Mouse (Mus musculus) midbrain, embryonic 12.5 days (tissue): Measurements from ENCODE around the gene Klhl2. TPM values are rescaled to one million over a fixed set of nuclear protein-coding genes. Genes with fewer than 3 reads are reported as not detected.

Source experiments
- ATAC-seq: fragments of 200-750 bp; cut with Nextera tagmentation; 2 replicates; pipeline ENCODE4 v1.8.0; 2017; ENCODE audit warnings: low read depth, moderate TSS enrichment, moderate library complexity; ENCODE audit not compliant: low FRiP score
- H3K27ac ChIP-seq: fragments of 300-500 bp; sonication (generic); replicated peaks from 2 replicates; pipeline ENCODE4 v1.5.1; 2016; ENCODE audit warnings: mild to moderate bottlenecking
- H3K27me3 ChIP-seq: fragments of 300-500 bp; sonication (generic); 2 replicates; pipeline ENCODE4 v1.6.1; 2016; ENCODE audit warnings: mild to moderate bottlenecking
- H3K36me3 ChIP-seq: fragments of 300-500 bp; sonication (generic); 2 replicates; pipeline ENCODE4 v1.6.1; 2016
- H3K4me1 ChIP-seq: fragments of 300-500 bp; sonication (generic); 2 replicates; pipeline ENCODE4 v1.6.1; 2016
- H3K4me2 ChIP-seq: fragments of 300-500 bp; sonication (generic); replicated peaks from 2 replicates; pipeline ENCODE4 v1.6.1; 2016; ENCODE audit warnings: mild to moderate bottlenecking, moderate library complexity
- H3K4me3 ChIP-seq: fragments of 300-500 bp; sonication (generic); 2 replicates; pipeline ENCODE4 v1.5.1; 2016; ENCODE audit warnings: mild to moderate bottlenecking
- H3K9ac ChIP-seq: fragments of 300-500 bp; sonication (generic); replicated peaks from 2 replicates; pipeline ENCODE4 v1.6.1; 2016; ENCODE audit warnings: mild to moderate bottlenecking, moderate library complexity
- H3K9me3 ChIP-seq: fragments of 300-500 bp; sonication (generic); 2 replicates; pipeline ENCODE4 v1.6.1; 2016; ENCODE audit warnings: mild to moderate bottlenecking
- WGBS: fragments of 180-500 bp; shearing (Covaris S2); methylation state at CpG from one replicate; pipeline ENCODE4 v1.1.7; 2016; 5-methylcytosine and 5-hydroxymethylcytosine counted together
- polyA plus RNA-seq: library from polyadenylated mRNA; unstranded; fragments of >200 nt; fragmentation: Nextera tagmentation; extraction: Ambion mirVana; gene quantifications from 2 replicates; pipeline ENCODE4 v1.2.1, GENCODE M21; 2016

Klhl2 gene
- polyA plus RNA-seq, result 24.3 and 32.1 TPM in 2 replicates

DNA sequence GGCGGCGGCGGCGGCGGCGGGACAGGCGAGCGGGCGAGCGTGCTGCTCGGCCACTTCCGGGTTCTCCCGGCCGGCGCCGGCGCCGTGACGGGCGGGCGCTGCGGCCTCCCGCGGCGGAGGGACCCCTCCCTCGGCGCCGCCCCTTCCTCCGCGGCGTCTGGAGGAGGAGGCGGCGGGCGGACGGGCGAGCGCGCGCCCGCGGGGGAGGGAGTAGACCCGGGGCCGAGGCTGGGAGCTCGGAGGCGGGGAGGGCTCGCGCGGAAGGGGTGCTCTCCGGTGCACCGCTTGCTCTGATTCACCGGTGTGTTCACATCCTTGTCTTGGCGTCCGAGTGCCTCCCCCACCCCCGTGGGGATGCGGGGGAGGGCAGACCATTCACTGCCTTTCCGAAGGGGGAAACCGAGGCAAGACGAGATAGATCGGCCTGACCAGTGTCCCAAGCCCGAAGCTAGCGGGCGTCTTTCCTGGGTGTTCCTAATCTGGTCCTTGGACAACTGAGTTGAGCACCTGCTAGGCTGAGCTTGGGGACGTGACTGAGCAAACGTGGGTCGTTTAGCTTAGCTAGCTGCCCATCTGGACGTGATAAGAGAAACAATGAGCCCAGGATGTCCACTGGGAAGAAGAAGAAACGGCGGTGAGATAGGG, at the start of gene Klhl2:
Gene Klhl2, minus strand, starts transcription at position 121 of the 645 bp plus-strand sequence.
- Histone ChIP-seq H3K27me3 (no peaks in the 10 kb centered on the region), H3K4me3 (peak within 1 kb of the TSS; percentile 86), H3K9me3 (no peaks in the 10 kb centered on the region), H3K4me2 (peak within 1 kb of the TSS; percentile 65), H3K27ac (peak within 1 kb of the TSS; percentile 88), H3K36me3 (no peaks in the 10 kb centered on the region), H3K9ac (peak within 1 kb of the TSS; percentile 93), H3K4me1 (peaks cover 19% of the 10 kb centered on the region)
- ATAC-seq, result peak; percentile 88
- under 1% methylated on average over 53 of the region's 68 CpGs for WGBS

DNA sequence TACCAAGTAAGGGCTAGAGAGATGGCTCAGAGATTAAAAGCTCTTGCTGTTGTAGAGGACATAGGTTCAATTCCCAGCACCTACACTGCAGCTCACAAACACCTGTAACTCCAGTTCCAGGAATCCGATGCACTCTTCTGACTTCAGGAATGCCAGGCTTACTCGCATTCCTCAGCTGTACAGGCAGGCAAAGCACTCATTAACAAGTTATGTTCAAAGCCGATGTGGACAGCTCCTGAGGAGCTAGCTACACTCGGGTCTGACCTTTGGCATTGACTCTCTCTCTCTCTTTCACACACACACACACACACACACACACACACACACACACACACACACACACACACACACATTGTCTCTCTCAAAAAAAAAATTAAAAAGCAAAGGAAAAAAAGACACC, 48.9 kb upstream of the Klhl2 start:
- Histone ChIP-seq H3K36me3 (no peaks in the 10 kb centered on the region), H3K9ac (no peak overlapping the region), H3K27me3 (no peaks in the 10 kb centered on the region), H3K9me3 (no peaks in the 10 kb centered on the region), H3K4me3 (no peak overlapping the region), H3K4me1 (no peaks in the 10 kb centered on the region), H3K27ac (no peak overlapping the region), H3K4me2 (no peak overlapping the region)
- 42% methylated on average over 4 of the region's 4 CpGs for WGBS
- no peak for ATAC-seq

DNA sequence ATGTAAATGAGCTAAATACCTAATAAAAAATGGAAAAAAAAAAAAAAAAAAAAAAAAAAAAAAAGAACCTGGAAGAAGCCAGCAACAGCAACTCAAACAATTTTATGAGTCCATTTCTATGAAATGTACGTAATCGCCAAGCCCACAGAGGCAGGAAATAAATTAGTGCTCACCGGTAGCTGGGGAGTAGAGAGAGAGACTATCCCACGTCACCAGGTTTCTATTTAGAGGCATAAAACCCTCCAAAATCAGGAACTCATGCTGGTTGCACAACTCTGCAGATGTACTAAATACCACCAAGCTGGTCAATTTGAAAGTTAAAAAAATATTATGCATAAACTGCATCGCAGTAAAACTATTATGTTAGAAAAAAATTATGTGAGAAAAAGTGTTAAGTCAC, 46.9 kb upstream of the Klhl2 start:
- H3K36me3 ChIP-seq, result no peaks in the 10 kb centered on the region
- no peak for ATAC-seq
- H3K9me3 ChIP-seq, result no peaks in the 10 kb centered on the region
- no peaks in the 10 kb centered on the region for H3K27me3 ChIP-seq
- H3K27ac ChIP-seq, result no peak overlapping the region
- no peaks in the 10 kb centered on the region for H3K4me1 ChIP-seq
- no peak overlapping the region for H3K4me3 ChIP-seq
- 94% methylated on average over 5 of the region's 5 CpGs for WGBS
- H3K9ac ChIP-seq, result no peak overlapping the region
- no peak overlapping the region for H3K4me2 ChIP-seq

DNA sequence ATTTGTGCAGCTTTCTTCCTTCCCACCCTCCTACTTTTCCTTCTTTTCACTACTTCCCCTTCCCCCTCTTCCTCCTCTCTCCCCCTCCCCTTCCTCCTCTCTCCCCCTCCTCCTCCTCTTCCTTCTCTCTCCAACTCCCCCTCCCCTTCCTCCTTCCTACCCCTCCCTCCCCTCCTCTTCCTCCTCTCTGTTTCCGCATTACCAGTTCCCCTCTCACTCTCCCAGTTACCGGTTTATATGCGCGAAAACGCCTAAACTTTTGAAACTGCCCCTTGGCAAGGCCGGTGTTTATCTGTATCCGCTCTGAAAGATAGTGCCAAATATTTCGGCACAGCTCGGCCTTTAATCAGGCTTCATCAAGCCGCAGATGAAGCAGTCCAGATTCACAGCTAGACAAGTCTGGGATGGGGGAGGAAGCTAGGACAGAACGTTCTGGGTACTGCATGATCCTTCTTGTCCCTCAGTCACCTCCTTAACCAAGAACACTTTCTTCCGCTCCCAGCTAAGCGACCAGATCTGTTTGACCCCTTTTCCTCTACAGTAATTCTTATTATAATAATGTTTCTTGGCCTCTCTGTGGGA, 30.9 kb upstream of the Klhl2 start:
- Histone ChIP-seq H3K4me3 (no peak overlapping the region), H3K4me1 (no peaks in the 10 kb centered on the region), H3K9ac (no peak overlapping the region), H3K36me3 (no peaks in the 10 kb centered on the region), H3K27me3 (no peaks in the 10 kb centered on the region), H3K27ac (no peak overlapping the region), H3K4me2 (no peak overlapping the region), H3K9me3 (no peaks in the 10 kb centered on the region)
- 56% methylated on average over 13 of the region's 13 CpGs for WGBS
- no peak for ATAC-seq

DNA sequence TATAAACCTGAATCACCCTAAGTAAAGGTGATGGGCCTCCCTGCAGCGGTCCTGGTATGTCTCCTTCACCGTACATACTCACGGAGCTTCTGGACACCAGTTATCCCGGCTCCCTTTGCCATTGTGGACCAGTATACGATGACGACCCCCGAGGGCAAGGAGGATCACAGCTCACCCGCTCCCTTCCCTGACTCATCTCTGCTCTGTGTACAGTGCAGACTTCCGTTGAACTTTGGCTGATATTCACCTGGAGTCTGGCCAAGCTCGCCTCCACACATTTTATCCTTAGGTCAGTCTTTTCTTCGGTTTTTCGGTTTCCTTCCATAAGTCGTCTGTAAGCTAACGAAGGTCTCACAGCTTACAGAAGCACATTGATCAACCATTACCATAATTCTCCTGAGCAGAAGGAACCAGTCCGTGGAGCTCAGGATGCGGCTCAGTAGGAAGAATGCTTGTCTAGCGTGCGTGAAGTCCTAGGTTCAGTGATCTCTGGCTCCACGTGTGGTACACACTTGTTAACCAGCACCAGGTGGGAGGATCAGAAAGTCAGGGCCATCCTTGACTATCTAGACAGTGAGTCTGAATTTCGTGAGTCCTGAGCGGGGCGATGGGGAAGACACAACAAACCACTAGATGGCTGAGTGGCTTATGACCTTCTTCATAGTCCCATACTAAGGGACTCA, 28.0 kb upstream of the Klhl2 start:
- ATAC-seq, result no peak
- Histone ChIP-seq H3K27me3 (no peaks in the 10 kb centered on the region), H3K9ac (no peak overlapping the region), H3K4me3 (no peak overlapping the region), H3K4me2 (no peak overlapping the region), H3K36me3 (no peaks in the 10 kb centered on the region), H3K4me1 (no peaks in the 10 kb centered on the region), H3K27ac (no peak overlapping the region), H3K9me3 (no peaks in the 10 kb centered on the region)
- WGBS, result 91% methylated on average over 22 of the region's 22 CpGs

DNA sequence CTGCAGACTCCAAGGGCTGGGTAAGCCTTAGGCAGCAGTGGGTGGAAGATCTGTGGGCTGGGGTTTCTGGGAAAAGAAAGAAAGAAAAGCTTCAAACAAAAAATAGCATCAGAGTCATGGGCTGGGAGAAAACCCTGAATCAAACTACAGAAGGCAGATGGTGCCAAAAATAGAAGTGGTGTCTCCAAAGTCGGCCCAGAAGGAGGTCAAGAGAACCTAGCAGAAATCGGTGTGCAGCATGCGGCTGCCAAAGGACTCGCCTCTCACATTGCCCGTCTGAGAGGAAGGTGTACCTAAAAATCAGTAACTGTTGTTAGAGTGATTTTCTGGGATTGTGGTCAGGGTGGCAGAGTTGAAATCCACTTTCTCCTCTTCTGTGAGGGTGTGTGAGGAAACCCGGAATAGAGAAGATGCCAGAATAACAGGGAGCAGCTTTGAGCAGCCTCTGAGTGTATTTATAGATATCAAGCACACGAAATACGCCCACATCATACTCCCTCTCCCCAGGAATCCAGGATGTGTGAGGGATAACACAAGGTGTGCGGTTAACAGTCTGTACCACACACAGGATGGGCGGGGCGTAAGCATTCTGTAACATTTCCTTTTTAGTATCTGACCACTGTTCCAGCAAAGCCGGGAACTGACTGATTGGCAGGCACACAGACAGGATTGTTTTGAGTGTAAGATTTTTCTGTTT, 21.8 kb upstream of the Klhl2 start:
- Histone ChIP-seq H3K9ac (no peak overlapping the region), H3K36me3 (no peaks in the 10 kb centered on the region), H3K4me1 (no peaks in the 10 kb centered on the region), H3K4me3 (no peak overlapping the region), H3K27ac (no peak overlapping the region), H3K9me3 (peaks cover 6% of the 10 kb centered on the region; the same call in 1 of the 2 replicates), H3K27me3 (no peaks in the 10 kb centered on the region), H3K4me2 (no peak overlapping the region)
- no peak for ATAC-seq
- WGBS, result 85% methylated on average over 12 of the region's 12 CpGs

DNA sequence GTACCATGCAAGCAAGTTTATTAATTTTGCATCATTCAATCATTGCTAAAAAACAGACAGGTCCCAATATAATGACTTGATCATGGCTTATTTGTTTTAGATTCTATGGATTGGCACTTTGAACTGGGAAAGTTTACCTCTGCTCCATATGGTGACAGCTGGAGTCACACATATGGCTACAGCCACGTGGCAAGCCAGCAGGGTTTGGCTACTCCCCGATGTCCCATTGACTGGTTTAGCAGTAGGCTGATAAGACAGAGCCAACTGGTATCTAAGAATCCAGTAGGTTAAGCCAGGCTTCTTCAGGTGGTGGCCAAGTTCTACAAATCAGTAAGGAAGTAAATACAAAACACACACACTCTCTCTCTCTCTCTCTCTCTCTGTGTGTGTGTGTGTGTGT, 20.4 kb upstream of the Klhl2 start:
- H3K36me3 ChIP-seq, result no peaks in the 10 kb centered on the region
- H3K27ac ChIP-seq, result no peak overlapping the region
- peaks cover 6% of the 10 kb centered on the region; the same call in 1 of the 2 replicates for H3K9me3 ChIP-seq
- no peaks in the 10 kb centered on the region for H3K4me1 ChIP-seq
- ATAC-seq, result no peak
- no peaks in the 10 kb centered on the region for H3K27me3 ChIP-seq
- H3K9ac ChIP-seq, result no peak overlapping the region
- WGBS, result 68% methylated on average over 2 of the region's 2 CpGs
- no peak overlapping the region for H3K4me3 ChIP-seq
- H3K4me2 ChIP-seq, result no peak overlapping the region

DNA sequence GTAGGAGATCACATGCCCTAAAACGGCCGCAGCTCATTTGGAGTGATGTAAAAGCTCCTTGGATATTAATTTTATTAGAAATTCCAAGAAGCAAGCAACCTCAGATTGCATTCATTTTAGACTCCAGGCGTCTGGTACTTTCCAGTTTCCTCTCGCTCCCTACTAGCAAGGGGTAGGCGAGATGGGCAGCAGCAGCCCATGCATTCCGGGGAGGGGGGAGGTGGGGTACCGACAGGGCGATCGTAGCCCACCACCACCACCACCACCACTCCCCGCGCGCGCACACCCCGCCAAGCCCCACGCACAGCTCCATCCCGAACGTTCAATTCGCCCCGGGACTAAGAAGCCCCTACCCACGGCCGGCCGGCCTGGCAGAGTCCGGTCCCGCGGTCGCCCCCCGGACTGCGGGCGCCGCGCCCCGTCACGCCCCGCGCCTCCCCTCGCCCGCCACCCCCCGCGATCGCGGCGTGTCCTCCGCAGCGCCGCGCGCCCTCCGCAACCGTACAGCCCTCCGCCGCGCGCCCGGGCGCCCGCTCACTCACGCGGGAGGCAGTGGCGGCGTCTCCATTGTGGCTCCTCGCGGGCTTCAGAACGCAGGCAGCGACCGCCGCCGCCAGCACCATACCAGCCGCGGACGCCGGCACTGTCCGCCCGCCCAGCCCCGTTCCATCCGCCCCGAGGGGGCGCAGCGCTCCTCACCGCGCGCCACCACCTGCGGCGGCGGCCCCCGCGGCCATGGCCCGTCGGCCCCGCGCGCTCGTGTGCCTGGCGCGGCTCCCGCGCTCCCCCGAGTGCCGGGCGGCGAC, 523 bp downstream of the Klhl2 start:
- peak; percentile 87 for ATAC-seq
- no peaks in the 10 kb centered on the region for H3K27me3 ChIP-seq
- WGBS, result under 1% methylated on average over 75 of the region's 100 CpGs
- no peaks in the 10 kb centered on the region for H3K9me3 ChIP-seq
- peak overlapping the region; percentile 88 for H3K27ac ChIP-seq
- peaks cover 19% of the 10 kb centered on the region for H3K4me1 ChIP-seq
- H3K4me2 ChIP-seq, result peak overlapping the region; percentile 65
- H3K36me3 ChIP-seq, result no peaks in the 10 kb centered on the region
- peak overlapping the region; percentile 86 for H3K4me3 ChIP-seq
- H3K9ac ChIP-seq, result peak overlapping the region; percentile 93

DNA sequence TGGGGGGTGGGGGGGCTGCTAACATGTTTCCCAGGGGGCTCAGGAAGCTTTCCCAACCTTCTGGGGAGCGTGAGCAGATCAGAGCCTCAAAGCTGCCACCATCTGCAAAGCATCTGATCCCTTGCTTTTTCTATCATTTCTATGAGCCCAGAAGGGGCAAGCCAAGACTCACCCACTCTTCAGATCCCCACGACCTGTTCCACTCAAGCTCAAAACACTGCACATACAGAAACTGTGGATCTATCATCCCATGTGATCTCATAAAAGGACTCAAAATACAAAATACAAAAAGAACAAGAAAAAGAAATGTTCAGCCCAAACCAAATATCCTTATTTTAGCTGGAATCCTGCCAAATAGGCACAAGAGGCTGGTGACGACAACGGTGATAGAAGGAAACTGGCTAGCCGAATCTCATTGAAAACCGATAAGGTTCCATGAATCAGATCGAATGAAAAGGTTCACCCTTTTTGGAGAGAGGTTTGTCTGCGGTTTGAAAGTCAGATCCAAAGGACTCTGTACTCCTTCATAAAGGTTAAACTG, 1.5 kb downstream of the Klhl2 start:
- peak overlapping the region; percentile 93 for H3K9ac ChIP-seq
- WGBS, result 4% methylated on average over 8 of the region's 8 CpGs
- ATAC-seq, result no peak
- peaks cover 19% of the 10 kb centered on the region for H3K4me1 ChIP-seq
- peak overlapping the region; percentile 65 for H3K4me2 ChIP-seq
- peak overlapping the region; percentile 86 for H3K4me3 ChIP-seq
- no peaks in the 10 kb centered on the region for H3K36me3 ChIP-seq
- H3K27ac ChIP-seq, result no peak overlapping the region
- no peaks in the 10 kb centered on the region for H3K27me3 ChIP-seq
- no peaks in the 10 kb centered on the region for H3K9me3 ChIP-seq

DNA sequence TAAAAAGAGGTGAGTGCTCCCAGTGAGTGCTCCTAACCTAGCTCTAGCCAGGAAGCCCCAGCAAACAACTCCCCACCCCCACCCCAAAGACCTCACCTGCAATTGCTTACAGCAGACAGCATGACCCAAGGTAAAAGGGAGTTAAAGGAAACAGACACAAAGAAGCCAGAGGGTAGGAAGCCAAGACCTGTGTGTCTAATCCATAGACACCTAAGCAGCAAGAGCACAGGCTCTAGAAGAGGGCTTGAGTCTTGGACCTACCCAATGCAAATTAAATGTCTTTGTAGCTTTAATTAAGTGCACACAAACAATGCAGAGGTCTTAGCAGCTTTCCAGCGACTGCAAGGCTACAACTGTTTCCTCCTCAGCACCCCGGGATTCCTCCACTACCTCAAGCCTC, 2.2 kb downstream of the Klhl2 start:
- H3K9me3 ChIP-seq, result no peaks in the 10 kb centered on the region
- H3K36me3 ChIP-seq, result no peaks in the 10 kb centered on the region
- H3K9ac ChIP-seq, result no peak overlapping the region; the same call in 1 of the 2 replicates
- H3K4me1 ChIP-seq, result peaks cover 19% of the 10 kb centered on the region
- H3K27me3 ChIP-seq, result no peaks in the 10 kb centered on the region
- H3K27ac ChIP-seq, result no peak overlapping the region
- peak overlapping the region; percentile 86 for H3K4me3 ChIP-seq
- WGBS, result 11% methylated on average over 2 of the region's 2 CpGs
- peak overlapping the region; percentile 65 for H3K4me2 ChIP-seq
- no peak for ATAC-seq

DNA sequence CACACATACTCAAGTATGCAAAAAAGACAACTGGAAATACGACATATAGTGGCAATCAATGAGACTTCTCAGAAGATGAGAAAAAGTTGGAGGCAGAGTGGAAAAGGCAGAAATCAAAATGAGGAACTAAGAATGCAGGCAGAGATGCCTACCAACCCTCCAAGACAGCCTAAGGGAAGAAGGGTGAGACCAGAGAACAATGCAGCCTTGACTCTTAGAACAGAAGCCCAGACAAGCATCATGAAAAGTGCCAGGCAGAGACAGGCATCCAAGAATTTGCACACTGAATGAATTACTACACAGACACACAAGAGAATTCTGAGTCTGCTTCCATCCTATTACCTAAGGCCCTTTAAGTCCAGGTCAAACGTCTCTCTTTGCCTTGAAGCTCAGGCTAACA, 2.6 kb downstream of the Klhl2 start:
- no peaks in the 10 kb centered on the region for H3K9me3 ChIP-seq
- no peak for ATAC-seq
- no peak overlapping the region for H3K9ac ChIP-seq
- H3K27ac ChIP-seq, result no peak overlapping the region
- no peaks in the 10 kb centered on the region for H3K27me3 ChIP-seq
- H3K4me3 ChIP-seq, result no peak overlapping the region
- peaks cover 19% of the 10 kb centered on the region for H3K4me1 ChIP-seq
- 39% methylated on average over 2 of the region's 2 CpGs for WGBS
- no peaks in the 10 kb centered on the region for H3K36me3 ChIP-seq
- peak overlapping the region; percentile 65 for H3K4me2 ChIP-seq
